Mouse (Mus musculus): ENCODE results near the gene Itprid1.

DNA sequence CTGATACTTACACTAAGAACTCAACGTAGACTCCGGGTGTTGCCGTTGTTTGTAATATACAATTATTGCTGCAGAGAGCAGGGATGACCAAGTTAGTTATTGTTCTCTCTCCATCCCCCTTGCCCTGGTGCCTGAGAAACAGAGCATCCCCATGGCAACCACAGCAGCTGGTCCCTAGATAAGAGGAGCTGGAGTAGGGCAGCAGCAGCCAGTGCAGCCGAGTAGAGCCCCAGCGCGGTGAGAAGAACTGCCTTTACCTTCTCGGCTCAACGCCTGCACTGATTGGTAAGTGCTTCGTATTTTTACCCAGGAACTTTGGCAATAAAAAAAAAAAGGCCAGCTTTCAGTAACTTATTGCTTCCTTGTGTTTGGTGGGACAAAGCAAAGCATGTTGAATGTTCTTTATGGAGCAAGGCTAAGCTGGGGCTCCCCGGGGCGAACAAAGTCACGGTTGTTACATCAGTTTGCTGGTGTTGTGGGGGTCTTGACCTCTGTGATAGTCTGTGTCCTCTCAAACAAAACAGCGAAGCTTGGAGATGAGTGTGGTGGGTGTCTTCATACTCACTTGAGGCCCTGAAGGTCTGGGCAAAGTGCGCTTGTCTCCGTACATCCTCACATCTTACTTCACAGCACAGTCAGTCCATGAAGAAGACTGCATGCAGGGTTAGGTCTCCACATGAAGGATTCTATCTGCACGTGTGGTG is 180.7 kb downstream of the Itprid1 start, which contains the start of gene Ppp1r17:
- no peak for TF ChIP-seq CTCF (IDR thresholded peaks at IDR 0.05; ENCODE audit: low read depth)
- no peak for TF ChIP-seq EP300 (IDR thresholded peaks at IDR 0.05; ENCODE audit: low read depth)
